Mouse (Mus musculus) mouse embryonic stem cell (cell line): ENCODE data around the gene Rgs6.

ENCODE experiments used
- in situ Hi-C, 2 experiments: fragments of 300-500 bp; cut with MboI; formaldehyde crosslinking; loops; 1 replicate in 1 of 2; 3 replicates in 1 of 2; pipeline ENCODE4 v1.14.3; 2019 to 2020; ENCODE audit warnings: low sequenced_read_pairs in 2 of 2, low pct_unique_long_range_greater_than_20kb in 1 of 2, mixed read lengths in 1 of 2; ENCODE audit not compliant: unreplicated experiment in 1 of 2

The Rgs6 gene

GRCm38 (mm10) chr12:83087010-83087409, 498.9 kb downstream of the Rgs6 start:
- in situ Hi-C loops: no loop called here

GRCm38 (mm10) chr12:83087555-83087954, 499.5 kb downstream of the Rgs6 start:
- in situ Hi-C loops: no loop called here

GRCm38 (mm10) chr12:83092001-83092400, 503.9 kb downstream of the Rgs6 start:
- in situ Hi-C loops: no loop called here

GRCm38 (mm10) chr12:83097787-83098186, 509.7 kb downstream of the Rgs6 start:
- in situ Hi-C loops: no loop called here

- in situ Hi-C loops: no loop called here
Observed at GRCm38 (mm10) chr12:83098646-83099371, 510.7 kb downstream of the Rgs6 start.

GRCm38 (mm10) chr12:83099920-83100319, 511.8 kb downstream of the Rgs6 start:
- in situ Hi-C loops: loop anchor here (10.0 to 25.0 kb wide), 2 partner anchors 395 to 662 kb away; partner anchors contain the start of gene Papln (in 1 of the 2)

- in situ Hi-C loops: loop anchor here (10.0 to 25.0 kb wide), 2 partner anchors 394 to 662 kb away; partner anchors contain the start of gene Papln (in 1 of the 2)
Observed at GRCm38 (mm10) chr12:83100413-83100812, 512.3 kb downstream of the Rgs6 start.

GRCm38 (mm10) chr12:83100848-83101247, 512.8 kb downstream of the Rgs6 start:
- in situ Hi-C loops: loop anchor here (10.0 to 25.0 kb wide), 2 partner anchors 394 to 661 kb away; partner anchors contain the start of gene Papln (in 1 of the 2)

- in situ Hi-C loops: loop anchor here (10.0 to 25.0 kb wide), 2 partner anchors 389 to 657 kb away; partner anchors contain the start of gene Papln (in 1 of the 2)
Observed at GRCm38 (mm10) chr12:83105514-83106119, 517.5 kb downstream of the Rgs6 start.

- in situ Hi-C loops: loop anchor here (10.0 to 25.0 kb wide), 2 partner anchors 389 to 656 kb away; partner anchors contain the start of gene Papln (in 1 of the 2)
Observed at GRCm38 (mm10) chr12:83106120-83106517, 518.0 kb downstream of the Rgs6 start.

- in situ Hi-C loops: loop anchor here (10.0 to 25.0 kb wide), 2 partner anchors 385 to 653 kb away; partner anchors contain the start of gene Papln (in 1 of the 2)
Observed at GRCm38 (mm10) chr12:83109486-83109885, 521.4 kb downstream of the Rgs6 start.

GRCm38 (mm10) chr12:83109891-83110630, 522.0 kb downstream of the Rgs6 start:
- in situ Hi-C loops: loop anchor here (5.0 to 25.0 kb wide), 3 partner anchors 385 to 652 kb away; partner anchors contain the start of gene Papln (in 1 of the 2)

GRCm38 (mm10) chr12:83110711-83111110, 522.6 kb downstream of the Rgs6 start:
- in situ Hi-C loops: loop anchor here in 1 of 2 experiments (5.0 to 25.0 kb wide), 2 partner anchors 387 to 652 kb away; partner anchors contain the start of gene Papln

GRCm38 (mm10) chr12:83112283-83112682, 524.2 kb downstream of the Rgs6 start:
- in situ Hi-C loops: loop anchor here in 1 of 2 experiments (5.0 to 25.0 kb wide), 2 partner anchors 385 to 650 kb away; partner anchors contain the start of gene Papln

GRCm38 (mm10) chr12:83112901-83113628, 525.0 kb downstream of the Rgs6 start:
- in situ Hi-C loops: loop anchor here in 1 of 2 experiments (5.0 to 25.0 kb wide), 2 partner anchors 384 to 649 kb away; partner anchors contain the start of gene Papln

- in situ Hi-C loops: loop anchor here in 1 of 2 experiments (5.0 to 25.0 kb wide), 2 partner anchors 383 to 648 kb away; partner anchors contain the start of gene Papln
Observed at GRCm38 (mm10) chr12:83113971-83114370, 525.9 kb downstream of the Rgs6 start.

GRCm38 (mm10) chr12:83114396-83115053, 526.4 kb downstream of the Rgs6 start:
- in situ Hi-C loops: loop anchor here in 1 of 2 experiments (5.0 to 25.0 kb wide), 2 partner anchors 383 to 648 kb away; partner anchors contain the start of gene Papln
